Mouse (Mus musculus): ENCODE measurements around the gene Wfikkn1. TPM values are rescaled to one million over a fixed set of nuclear protein-coding genes. Genes with fewer than 3 reads are reported as not detected.
A peak's percentile ranks its signal among the peaks of the same experiment; 100 is the strongest.

Wfikkn1 gene
- total RNA-seq (2014; fragmentation: Nextera tagmentation) (0.87 TPM in 1 of 2 replicates, not detected in the other), total RNA-seq (2017) (0.19 and 1.4 TPM in 2 replicates)

GRCm38 (mm10) chr17:25880196-25880910 is at the start of gene Wfikkn1:
Gene Wfikkn1, minus strand, starts transcription at chr17:25880858.
- no peak for ATAC-seq (replicated peaks; ENCODE audit: low FRiP score, low TSS enrichment, poor library complexity, severe bottlenecking)

- ATAC-seq (replicated peaks; ENCODE audit: low FRiP score, low TSS enrichment, poor library complexity, severe bottlenecking): no peak
Observed at GRCm38 (mm10) chr17:25925348-25925747, 44.7 kb upstream of the Wfikkn1 start.

- 0 out of 2 replicates have a peak, but pooled peaks have one; percentile 17 for ATAC-seq (replicated peaks; ENCODE audit: low FRiP score, low TSS enrichment, poor library complexity, severe bottlenecking)
Observed at GRCm38 (mm10) chr17:25922120-25922519, 41.5 kb upstream of the Wfikkn1 start.

GRCm38 (mm10) chr17:25919786-25920642 is 39.4 kb upstream of the Wfikkn1 start:
- ATAC-seq (replicated peaks; ENCODE audit: low FRiP score, low TSS enrichment, poor library complexity, severe bottlenecking): peak; percentile 91

- ATAC-seq (replicated peaks; ENCODE audit: low FRiP score, low TSS enrichment, poor library complexity, severe bottlenecking): no peak
Observed at GRCm38 (mm10) chr17:25919144-25919785, 38.6 kb upstream of the Wfikkn1 start, which contains the start of gene Rab40c. Gene Rab40c, minus strand, starts transcription at chr17:25919727.

GRCm38 (mm10) chr17:25918037-25918750 is 37.5 kb upstream of the Wfikkn1 start:
- ATAC-seq (replicated peaks; ENCODE audit: low FRiP score, low TSS enrichment, poor library complexity, severe bottlenecking): no peak

- ATAC-seq (replicated peaks; ENCODE audit: low FRiP score, low TSS enrichment, poor library complexity, severe bottlenecking): no peak
Observed at GRCm38 (mm10) chr17:25916931-25917647, 36.4 kb upstream of the Wfikkn1 start.

- no peak for ATAC-seq (replicated peaks; ENCODE audit: low FRiP score, low TSS enrichment, poor library complexity, severe bottlenecking)
Observed at GRCm38 (mm10) chr17:25914295-25914694, 33.6 kb upstream of the Wfikkn1 start.

GRCm38 (mm10) chr17:25913877-25914275 is 33.2 kb upstream of the Wfikkn1 start:
- ATAC-seq (replicated peaks; ENCODE audit: low FRiP score, low TSS enrichment, poor library complexity, severe bottlenecking): 0 out of 2 replicates have a peak, but pooled peaks have one; percentile 17

GRCm38 (mm10) chr17:25913186-25913876 is 32.7 kb upstream of the Wfikkn1 start:
- no peak for ATAC-seq (replicated peaks; ENCODE audit: low FRiP score, low TSS enrichment, poor library complexity, severe bottlenecking)

GRCm38 (mm10) chr17:25911816-25912215 is 31.2 kb upstream of the Wfikkn1 start:
- no peak for ATAC-seq (replicated peaks; ENCODE audit: low FRiP score, low TSS enrichment, poor library complexity, severe bottlenecking)

- no peak for ATAC-seq (replicated peaks; ENCODE audit: low FRiP score, low TSS enrichment, poor library complexity, severe bottlenecking)
Observed at GRCm38 (mm10) chr17:25907640-25908039, 27.0 kb upstream of the Wfikkn1 start.

GRCm38 (mm10) chr17:25903061-25903460 is 22.4 kb upstream of the Wfikkn1 start:
- no peak for ATAC-seq (replicated peaks; ENCODE audit: low FRiP score, low TSS enrichment, poor library complexity, severe bottlenecking)

- ATAC-seq (replicated peaks; ENCODE audit: low FRiP score, low TSS enrichment, poor library complexity, severe bottlenecking): no peak
Observed at GRCm38 (mm10) chr17:25900193-25900592, 19.5 kb upstream of the Wfikkn1 start.

GRCm38 (mm10) chr17:25895891-25896290 is 15.2 kb upstream of the Wfikkn1 start:
- ATAC-seq (replicated peaks; ENCODE audit: low FRiP score, low TSS enrichment, poor library complexity, severe bottlenecking): no peak

- no peak for ATAC-seq (replicated peaks; ENCODE audit: low FRiP score, low TSS enrichment, poor library complexity, severe bottlenecking)
Observed at GRCm38 (mm10) chr17:25895415-25895814, 14.8 kb upstream of the Wfikkn1 start.

- peak; percentile 90 for ATAC-seq (replicated peaks; ENCODE audit: low FRiP score, low TSS enrichment, poor library complexity, severe bottlenecking)
Observed at GRCm38 (mm10) chr17:25893975-25894617, 13.4 kb upstream of the Wfikkn1 start.

- ATAC-seq (replicated peaks; ENCODE audit: low FRiP score, low TSS enrichment, poor library complexity, severe bottlenecking): no peak
Observed at GRCm38 (mm10) chr17:25888837-25889236, 8.2 kb upstream of the Wfikkn1 start.

Measured in megakaryocyte-erythroid progenitor cell, adult 5-6 weeks (primary cell).